In the genomic region with DNA sequence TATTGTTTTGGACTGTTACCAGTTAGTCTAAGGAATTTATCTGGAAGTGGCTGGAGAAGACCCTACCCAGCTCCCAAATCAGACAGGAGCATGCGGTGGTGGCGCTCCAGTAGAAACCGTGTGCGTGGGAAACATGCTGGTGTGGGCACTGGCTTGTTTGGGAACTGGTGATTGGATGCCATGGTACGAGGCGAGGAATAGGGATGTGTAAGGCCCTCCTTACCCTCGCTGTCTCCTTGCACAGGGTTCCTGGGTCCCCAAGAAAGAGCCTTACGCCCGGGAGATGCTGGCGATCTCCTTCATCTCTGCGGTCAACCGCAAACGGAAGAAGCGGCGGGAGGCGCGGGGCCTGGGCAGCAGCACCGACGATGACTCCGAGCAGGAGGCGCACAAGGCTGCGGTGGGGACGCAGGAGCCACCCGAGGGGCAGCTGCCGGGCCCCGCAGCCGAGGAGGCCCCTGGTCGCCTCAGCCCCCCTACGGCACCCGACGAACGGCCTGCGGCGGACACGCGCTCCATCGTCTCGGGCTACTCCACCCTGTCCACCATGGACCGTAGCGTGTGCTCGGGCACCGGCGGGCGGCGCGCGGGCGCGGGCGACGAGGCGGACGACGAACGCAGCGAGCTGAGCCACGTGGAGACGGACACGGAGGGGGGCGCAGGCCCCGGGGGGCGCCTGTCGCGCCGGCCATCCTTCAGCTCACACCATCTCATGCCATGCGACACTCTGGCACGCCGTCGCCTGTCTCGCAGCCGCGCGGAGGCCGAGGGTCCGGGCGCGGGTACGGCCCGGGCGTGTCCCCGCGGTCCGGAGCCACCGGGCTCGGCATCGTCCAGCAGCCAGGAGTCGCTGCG, we compare ENCODE assay signal across 10 mouse cellular contexts. TPM values are rescaled to one million over a fixed set of nuclear protein-coding genes. Genes with fewer than 3 reads are reported as not detected.
DNase-seq lines count a peak whose midpoint lies in the region; ATAC-seq and TF ChIP-seq lines count a peak whose summit lies in the region.
"Had no signal": no experiment of that assay in that cellular context is flagged by ENCODE, and none has a peak within 500 bp of the region (broad histone marks: within the 10 kb centered on the region; RNA-seq: fewer than 3 reads in every experiment).

Gene 4933428G20Rik (minus strand): TSS at position 476 of the 855 bp plus-strand sequence.

- no peak for DNase-seq in kidney, adult 2 months
- no peak for DNase-seq in gastrocnemius, postnatal 36 days
- DNase-seq in right cerebral cortex, adult 2 months (ENCODE audit: low spot score in 2 of 2), result no peak
- DNase-seq in urinary bladder, postnatal 10 days (ENCODE audit: low spot score), result no peak

- peak within 1 kb of the TSS; percentile 15; the same call in 1 of the 2 replicates for H3K9ac ChIP-seq in kidney, embryonic 15.5 days
- peak within 1 kb of the TSS; percentile 61 for H3K9ac ChIP-seq in embryonic facial prominence, embryonic 13.5 days
- peak within 1 kb of the TSS; percentile 55 for H3K9ac ChIP-seq in hindbrain, embryonic 16.5 days (ENCODE audit: low read depth, low read length)

- H3ac ChIP-seq in myocyte (ENCODE audit: control insufficient read depth, insufficient read length), result no peak within 1 kb of the TSS

- H3K4me2 ChIP-seq in kidney, embryonic 15.5 days, result peak within 1 kb of the TSS; percentile 66
- H3K4me2 ChIP-seq in embryonic facial prominence, embryonic 13.5 days, result peak within 1 kb of the TSS; percentile 59
- H3K4me2 ChIP-seq in hindbrain, embryonic 16.5 days (ENCODE audit: low read length), result peak within 1 kb of the TSS; percentile 55
- H3K4me2 ChIP-seq in myocyte (ENCODE audit: low read depth), result no peak within 1 kb of the TSS

- H3K9me3 ChIP-seq in kidney, embryonic 15.5 days (replicated peaks), result no peaks in the 10 kb centered on the region
- no peaks in the 10 kb centered on the region for H3K9me3 ChIP-seq in embryonic facial prominence, embryonic 13.5 days
- no peaks in the 10 kb centered on the region for H3K9me3 ChIP-seq in hindbrain, embryonic 16.5 days (ENCODE audit: control insufficient read depth, low read length)

- TF ChIP-seq CTCF in kidney, adult 2 months (conservative IDR thresholded peaks at IDR 0.05; ENCODE audit: insufficient read depth, insufficient read length, low read depth, low read length), result no peak

- no peaks in the 10 kb centered on the region for H3K79me2 ChIP-seq in myocyte (ENCODE audit: control insufficient read depth, insufficient read depth)

- peak within 1 kb of the TSS; percentile 39 for H3K4me3 ChIP-seq in kidney, embryonic 15.5 days (replicated peaks)
- no peak within 1 kb of the TSS for H3K4me3 ChIP-seq in kidney, adult 2 months (ENCODE audit: insufficient read depth, low read depth, low read length)
- H3K4me3 ChIP-seq in embryonic facial prominence, embryonic 13.5 days, result peak within 1 kb of the TSS; percentile 38
- H3K4me3 ChIP-seq in hindbrain, embryonic 16.5 days (ENCODE audit: low read length), result peak within 1 kb of the TSS; percentile 32
- no peak within 1 kb of the TSS for H3K4me3 ChIP-seq in myocyte

- intact Hi-C loops in gastrocnemius, postnatal 36 days (cut with DNase I), result no loop called here

- TF ChIP-seq POLR2A in kidney, adult 2 months (IDR thresholded peaks at IDR 0.05; ENCODE audit: low read depth, low read length), result no peak
- peak; percentile 2 for TF ChIP-seq POLR2A in myocyte (IDR thresholded peaks at IDR 0.05; ENCODE audit: insufficient read length, low read depth)

- H3K4me1 ChIP-seq in kidney, embryonic 15.5 days, result peaks cover 29% of the 10 kb centered on the region
- H3K4me1 ChIP-seq in kidney, adult 2 months (ENCODE audit: control insufficient read depth, insufficient read depth, low read length), result peaks cover 8% of the 10 kb centered on the region; the same call in 1 of the 2 replicates
- peaks cover 34% of the 10 kb centered on the region for H3K4me1 ChIP-seq in embryonic facial prominence, embryonic 13.5 days
- peaks cover 7% of the 10 kb centered on the region for H3K4me1 ChIP-seq in hindbrain, embryonic 16.5 days (ENCODE audit: control insufficient read depth, insufficient read depth, low read depth, low read length)

- H3K27ac ChIP-seq in kidney, embryonic 15.5 days, result no peak within 1 kb of the TSS
- no peak within 1 kb of the TSS for H3K27ac ChIP-seq in kidney, adult 2 months (ENCODE audit: insufficient read depth, low read depth, low read length)
- no peak within 1 kb of the TSS for H3K27ac ChIP-seq in embryonic facial prominence, embryonic 13.5 days
- no peak within 1 kb of the TSS for H3K27ac ChIP-seq in hindbrain, embryonic 16.5 days (ENCODE audit: low read depth, low read length)

- H3K36me3 ChIP-seq in kidney, embryonic 15.5 days, result peaks cover 26% of the 10 kb centered on the region
- no peaks in the 10 kb centered on the region for H3K36me3 ChIP-seq in kidney, adult 2 months (ENCODE audit: control insufficient read depth, insufficient read depth, low read length)
- peaks cover 39% of the 10 kb centered on the region for H3K36me3 ChIP-seq in embryonic facial prominence, embryonic 13.5 days
- peaks cover 7% of the 10 kb centered on the region for H3K36me3 ChIP-seq in hindbrain, embryonic 16.5 days (ENCODE audit: control insufficient read depth, insufficient read depth, low read length)
- peaks cover 9% of the 10 kb centered on the region for H3K36me3 ChIP-seq in myocyte (ENCODE audit: control insufficient read depth, insufficient read depth)

- peaks cover 56% of the 10 kb centered on the region for H3K27me3 ChIP-seq in kidney, embryonic 15.5 days
- 0 out of 2 replicates have a peak, but pooled peaks cover 1% of the 10 kb centered on the region for H3K27me3 ChIP-seq in kidney, adult 2 months (replicated peaks; ENCODE audit: control insufficient read depth, insufficient read depth, low read length)
- peaks cover 58% of the 10 kb centered on the region for H3K27me3 ChIP-seq in embryonic facial prominence, embryonic 13.5 days
- peaks cover 22% of the 10 kb centered on the region for H3K27me3 ChIP-seq in hindbrain, embryonic 16.5 days (replicated peaks; ENCODE audit: control insufficient read depth, insufficient read depth, low read length)
- no peaks in the 10 kb centered on the region for H3K27me3 ChIP-seq in myocyte (ENCODE audit: control insufficient read depth, insufficient read depth, insufficient read length)

- 15% methylated on average over 81 of the region's 88 CpGs for WGBS in kidney, embryonic 15.5 days
- 51% methylated on average over 88 of the region's 88 CpGs for WGBS in kidney, adult 2 months
- WGBS in embryonic facial prominence, embryonic 13.5 days, result 10% methylated on average over 83 of the region's 88 CpGs
- WGBS in hindbrain, embryonic 16.5 days, result 19% methylated on average over 72 of the region's 88 CpGs

- ATAC-seq in kidney, embryonic 15.5 days (replicated peaks; ENCODE audit: low FRiP score), result peak; percentile 23
- ATAC-seq in embryonic facial prominence, embryonic 13.5 days (ENCODE audit: insufficient number of reproducible peaks, insufficient read depth, low FRiP score, low TSS enrichment, low read depth), result no peak
- ATAC-seq in hindbrain, embryonic 16.5 days, result peak; percentile 27; the same call in 1 of the 2 replicates
- ATAC-seq: lung, postnatal 0 days had no signal

TF ChIP-seq in myocyte, 11 proteins besides CTCF, POLR2A, EP300 and RAD21:
- TF ChIP-seq CEBPB (IDR thresholded peaks at IDR 0.05; ENCODE audit: insufficient read depth, poor library complexity, severe bottlenecking), result no peak
- TF ChIP-seq E2F4 (IDR thresholded peaks at IDR 0.05; ENCODE audit: insufficient read depth), result no peak
- no peak for TF ChIP-seq REST (IDR thresholded peaks at IDR 0.05; ENCODE audit: insufficient read depth, insufficient read length)
- TF ChIP-seq TCF12 (IDR thresholded peaks at IDR 0.05; ENCODE audit: insufficient read depth, poor library complexity, severe bottlenecking), result no peak
- TF ChIP-seq MAX (IDR thresholded peaks at IDR 0.05; ENCODE audit: low read depth), result no peak
- TF ChIP-seq SRF (IDR thresholded peaks at IDR 0.05; ENCODE audit: control insufficient read depth, insufficient read length, low read depth), result no peak
- no peak for TF ChIP-seq MYOD1 (IDR thresholded peaks at IDR 0.05; ENCODE audit: control insufficient read depth in 1 of 3, insufficient read length in 2 of 3, low read depth in 2 of 3)
- TF ChIP-seq USF1 (IDR thresholded peaks at IDR 0.05; ENCODE audit: low read depth), result no peak
- TF ChIP-seq TCF3 (IDR thresholded peaks at IDR 0.05; ENCODE audit: insufficient read length, low read depth), result no peak
- no peak for TF ChIP-seq MYOG (IDR thresholded peaks at IDR 0.05; ENCODE audit: control insufficient read depth in 1 of 3, insufficient read depth in 1 of 3, insufficient read length in 2 of 3, low read depth in 2 of 3)
- no peak for TF ChIP-seq POLR2AphosphoS2 (IDR thresholded peaks at IDR 0.05; ENCODE audit: insufficient read length, low read depth)

RNA-seq across cellular contexts. Expression of gene 4933428G20Rik, which starts in this region (rescaled TPM):
- polyA plus RNA-seq in kidney, embryonic 15.5 days (2015; fragmentation: Nextera tagmentation; extraction: Ambion mirVana), result 0.49 and 0.84 TPM in 2 replicates
- not detected in 2 replicates for polyA plus RNA-seq in kidney, adult 2 months (2012; rRNA removed)
- 1.4 and 1.8 TPM in 2 replicates for polyA plus RNA-seq in embryonic facial prominence, embryonic 13.5 days (2015; fragmentation: Nextera tagmentation; extraction: Ambion mirVana)
- 0.85 and 0.87 TPM in 2 replicates for polyA plus RNA-seq in hindbrain, embryonic 16.5 days (2015; fragmentation: Nextera tagmentation; extraction: Ambion mirVana)
- 1.0 TPM for polyA plus RNA-seq in myocyte (2012; fragmentation: generic; extraction: Trizol)
- not detected for total RNA-seq in gastrocnemius, postnatal 36 days (2021)
- total RNA-seq: hematopoietic stem cell, adult 5-6 weeks had no signal

Comparison
In these comparisons a context has a peak if more than half of its experiments do, and no peak if none do; other contexts are left out.
1. Peak in ATAC-seq, H3K4me3 ChIP-seq, H3K9ac ChIP-seq and H3K4me2 ChIP-seq in kidney, embryonic 15.5 days; RNA of the gene not detected or under 1 TPM.
2. Peak in ATAC-seq, H3K4me3 ChIP-seq, H3K9ac ChIP-seq and H3K4me2 ChIP-seq in hindbrain, embryonic 16.5 days; RNA of the gene not detected or under 1 TPM.